Mouse (Mus musculus): ENCODE data around the gene Ache. TPM values are rescaled to one million over a fixed set of nuclear protein-coding genes. Genes with fewer than 3 reads are reported as not detected.

The Ache gene
- total and polyA plus RNA-seq, 3 experiments, result 7.0 to 16.8 TPM; not detected in 1

- Histone ChIP-seq H3K27ac (ENCODE audit: control insufficient read depth, low read depth, low read length) (peak overlapping the region; percentile 99), H3K27me3 (ENCODE audit: control insufficient read depth in 1 of 2, insufficient read depth in 2 of 2, low read length in 2 of 2) (no peaks in the 10 kb centered on the region), H3K9ac (ENCODE audit: control insufficient read depth, low read depth, low read length, poor library complexity, severe bottlenecking) (peak overlapping the region; percentile 98), H3K9me3 (replicated peaks; ENCODE audit: insufficient read depth, low read length) (no peaks in the 10 kb centered on the region), H3K4me3 (ENCODE audit: control insufficient read depth in 1 of 2, insufficient read depth in 1 of 2, low read depth in 2 of 2, low read length in 2 of 2) (peak overlapping the region; percentile 63 to 80), H3K36me3 (ENCODE audit: control insufficient read depth in 1 of 2, insufficient read depth in 2 of 2, low read length in 2 of 2) (peaks cover 14 to 23% of the 10 kb centered on the region in 2 experiments), H3K79me2 (ENCODE audit: control insufficient read depth, insufficient read depth, low read length, poor library complexity) (peaks cover 11% of the 10 kb centered on the region), H3K4me1 (ENCODE audit: control insufficient read depth in 1 of 2, insufficient read depth in 2 of 2, low read length in 2 of 2) (peaks cover 4 to 27% of the 10 kb centered on the region in 2 experiments)
- peak; percentile 79 for DNase-seq (ENCODE audit: low read depth, low spot score)
- TF ChIP-seq NELFE (IDR thresholded peaks at IDR 0.05; ENCODE audit: low read depth, low read length) (peak; percentile 60; the same call in 1 of the 2 replicates), MEF2A (IDR thresholded peaks at IDR 0.05; ENCODE audit: extremely low read depth, insufficient replicate concordance, low read depth, low read length, poor library complexity, severe bottlenecking) (no peak), MAX (IDR thresholded peaks at IDR 0.05; ENCODE audit: low read length) (0 out of 2 replicates have a peak, but pooled peaks have one; percentile 3), GABPA (IDR thresholded peaks at IDR 0.05; ENCODE audit: low read depth, low read length) (no peak), POLR2A (IDR thresholded peaks at IDR 0.05; ENCODE audit: control insufficient read depth in 1 of 2, insufficient read depth in 1 of 2, low read depth in 1 of 2, low read length in 2 of 2, poor library complexity in 1 of 2) (peak in 1 of 2 experiments; percentile 17; a peak in 2 of 4 replicates), NRF1 (IDR thresholded peaks at IDR 0.05; ENCODE audit: insufficient read depth, low read depth, low read length, poor library complexity, severe bottlenecking) (0 out of 2 replicates have a peak, but pooled peaks have one; percentile 26), POLR2AphosphoS5 (IDR thresholded peaks at IDR 0.05; ENCODE audit: borderline replicate concordance, low read depth, low read length) (peak; percentile 84; the same call in 1 of the 2 replicates), HCFC1 (IDR thresholded peaks at IDR 0.05; ENCODE audit: low read depth, low read length) (no peak), TCF12 (IDR thresholded peaks at IDR 0.05; ENCODE audit: low read depth, low read length) (peak; percentile 23; the same call in 1 of the 2 replicates), ZKSCAN1 (IDR thresholded peaks at IDR 0.05; ENCODE audit: low read depth, low read length) (no peak), TBP (IDR thresholded peaks at IDR 0.05; ENCODE audit: low read depth, low read length) (no peak), UBTF (IDR thresholded peaks at IDR 0.05; ENCODE audit: borderline replicate concordance, insufficient read depth, low read depth, low read length) (no peak), RCOR1 (IDR thresholded peaks at IDR 0.05; ENCODE audit: low read depth, low read length) (no peak), KAT2A (conservative IDR thresholded peaks at IDR 0.05; ENCODE audit: low read depth, low read length) (no peak), EP300 (IDR thresholded peaks at IDR 0.05; ENCODE audit: low read depth in 1 of 2, low read length in 2 of 2) (no peak; a peak in 1 of 4 replicates), ZC3H11A (IDR thresholded peaks at IDR 0.05; ENCODE audit: low read depth, low read length) (no peak), MYC (IDR thresholded peaks at IDR 0.05; ENCODE audit: low read depth, low read length) (0 out of 2 replicates have a peak, but pooled peaks have one; percentile 36), MYB (IDR thresholded peaks at IDR 0.05; ENCODE audit: low read depth, low read length) (no peak), MAZ (IDR thresholded peaks at IDR 0.05; ENCODE audit: low read depth, low read length) (no peak)
Observed at GRCm38 (mm10) chr5:137293282-137293681, 6.0 kb downstream of the Ache start.

All from MEL (cell line).